Mouse (Mus musculus): ENCODE measurements around the gene Spaca4.

- no peak for TF ChIP-seq CTCF (IDR thresholded peaks at IDR 0.05; ENCODE audit: extremely low read depth, insufficient read depth, insufficient read length, insufficient replicate concordance)
- no peak for TF ChIP-seq POLR2A (IDR thresholded peaks at IDR 0.05; ENCODE audit: low read depth, low read length)
Observed at GRCm38 (mm10) chr7:45725151-45725550, 462 bp downstream of the Spaca4 start.
